Mouse (Mus musculus): ENCODE results near the gene Dll1. TPM values are rescaled to one million over a fixed set of nuclear protein-coding genes. Genes with fewer than 3 reads are reported as not detected.
A peak's percentile ranks its signal among the peaks of the same experiment; 100 is the strongest.

Dll1 gene
- 10 to 100 TPM in 1 of 2 experiments, 1 to 10 TPM in 1; 8.8 to 14.0 TPM for total RNA-seq (2021)
- long read RNA-seq, experiment 1, transcript Dll1-201 (11 exons, 3,581 nt) = major isoform, 6 of 13 reads
- long read RNA-seq, experiment 1, partial matches to known transcripts = 5 of 13 reads
- long read RNA-seq, experiment 1, other reads (novel, unspliced or antisense) = 2 of 13 reads
- long read RNA-seq, experiment 2, transcript Dll1-201 (11 exons, 3,581 nt) = major isoform, 6 of 11 reads
- long read RNA-seq, experiment 2, partial matches to known transcripts = 5 of 11 reads
- long read RNA-seq, experiment 2, other reads (novel, unspliced or antisense) = 0 of 11 reads

DNA sequence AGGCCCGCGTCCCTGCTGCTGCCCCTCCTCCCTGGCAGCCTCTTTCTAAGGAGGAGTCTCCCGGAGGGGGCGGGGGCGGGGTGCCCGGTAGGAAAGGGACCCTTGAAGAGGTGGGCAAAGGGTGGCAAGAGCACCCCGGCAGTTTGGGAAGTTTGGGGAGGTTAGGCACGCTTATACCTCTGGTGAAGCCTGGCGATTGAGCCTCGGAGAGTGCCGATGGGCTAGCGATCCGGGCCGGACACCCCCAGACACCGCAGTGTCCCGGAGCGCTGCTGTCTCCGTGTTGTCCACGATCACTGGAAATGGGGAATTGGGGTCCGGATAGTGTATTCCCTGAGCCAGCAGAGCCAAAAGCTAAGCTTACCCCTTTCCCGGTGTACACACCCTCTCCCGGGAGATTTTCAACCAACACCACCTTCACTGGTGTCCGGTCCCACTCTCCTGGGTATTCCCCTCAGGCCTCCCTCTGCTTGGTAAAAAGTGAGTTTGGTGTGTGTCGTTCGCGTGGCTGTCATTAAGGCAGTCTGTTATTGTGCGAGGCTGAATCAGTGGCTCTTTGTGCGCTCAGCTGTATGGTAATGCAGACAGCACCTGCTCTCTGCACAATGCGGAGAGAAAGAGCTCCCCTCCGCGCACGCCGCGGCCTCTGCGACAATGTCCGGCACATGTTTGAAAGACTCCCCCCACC lies at the start of gene Dll1:
TSS of gene Dll1 (minus strand) at position 379 of the 688 bp plus-strand sequence.
- H3K27ac ChIP-seq = peak within 1 kb of the TSS; percentile 94
- TF ChIP-seq CTCF (conservative IDR thresholded peaks at IDR 0.05) = no peak; the same call in 1 of the 2 replicates
- peak within 1 kb of the TSS; percentile 88 for H3K4me3 ChIP-seq
- DNase-seq (ENCODE audit: low spot score in 2 of 2) = no peak

GRCm38 (mm10) chr17:15425931-15426330 lies 49.3 kb upstream of the Dll1 start:
- no peak for TF ChIP-seq CTCF (conservative IDR thresholded peaks at IDR 0.05)
- Histone ChIP-seq H3K27ac (no peak overlapping the region), H3K4me3 (no peak overlapping the region)
- DNase-seq (ENCODE audit: low spot score in 2 of 2) = no peak

DNA sequence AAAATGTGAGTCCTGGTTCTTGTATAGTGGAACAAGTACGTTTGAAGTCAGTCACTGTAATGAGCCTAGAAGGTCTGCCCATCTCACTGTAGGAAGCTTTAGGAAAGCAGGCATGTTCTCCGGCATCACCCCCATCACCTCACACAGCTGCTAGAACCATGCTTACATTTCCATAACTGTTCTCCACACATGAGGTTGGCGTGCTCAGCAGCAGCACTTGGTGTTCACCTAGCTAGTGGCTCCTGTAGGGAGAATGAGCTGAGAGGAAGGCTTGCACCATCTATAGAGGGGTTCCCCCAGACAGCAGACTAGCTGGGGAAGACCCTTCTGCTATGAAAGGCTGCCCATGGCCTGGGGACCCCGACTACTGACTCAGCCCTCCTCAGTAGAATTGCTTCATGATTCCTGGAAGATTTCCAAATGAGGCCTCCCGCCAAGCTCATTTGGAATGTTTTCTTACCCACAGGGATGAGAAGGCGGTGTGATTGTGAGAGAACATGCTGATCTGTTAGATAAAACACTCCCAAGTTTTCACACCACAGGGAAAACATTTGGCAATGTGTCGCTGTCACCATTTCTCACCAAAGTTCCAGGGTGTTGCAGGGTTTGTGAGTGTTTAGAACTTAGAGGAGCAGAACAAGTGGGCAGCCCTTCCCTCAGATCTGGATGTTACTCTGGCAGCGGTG lies 46.6 kb upstream of the Dll1 start:
- Histone ChIP-seq H3K27ac (peak overlapping the region; percentile 54; the same call in 1 of the 2 replicates), H3K4me3 (no peak overlapping the region)
- no peak for TF ChIP-seq CTCF (conservative IDR thresholded peaks at IDR 0.05)
- peak; percentile 70 to 81 for DNase-seq (ENCODE audit: low spot score in 2 of 2)

DNA sequence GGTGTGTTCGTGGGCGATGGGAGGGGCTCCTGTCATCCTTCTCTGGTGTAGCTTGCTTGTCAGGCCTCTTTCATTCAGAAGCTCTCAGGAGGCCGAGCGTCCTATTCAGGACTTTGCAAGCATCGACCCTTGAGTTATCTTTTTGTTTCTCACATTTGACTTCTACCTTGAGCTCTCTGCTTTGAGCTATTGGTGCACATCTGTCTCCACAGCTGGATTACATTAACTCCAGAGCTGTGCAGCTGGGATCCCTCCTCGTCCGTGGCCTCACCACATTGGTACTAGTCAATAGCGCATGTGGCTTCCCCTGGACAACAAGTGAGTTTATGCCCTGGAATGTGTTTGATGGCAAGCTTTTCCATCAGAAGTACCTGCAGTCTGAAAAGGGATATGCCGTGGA lies 46.0 kb upstream of the Dll1 start:
- no peak for DNase-seq (ENCODE audit: low spot score in 2 of 2)
- H3K27ac ChIP-seq = peak overlapping the region; percentile 51; the same call in 1 of the 2 replicates
- no peak overlapping the region for H3K4me3 ChIP-seq
- TF ChIP-seq CTCF (conservative IDR thresholded peaks at IDR 0.05) = no peak

GRCm38 (mm10) chr17:15421446-15421845 lies 44.8 kb upstream of the Dll1 start:
- H3K27ac ChIP-seq = no peak overlapping the region
- no peak for DNase-seq (ENCODE audit: low spot score in 2 of 2)
- no peak for TF ChIP-seq CTCF (conservative IDR thresholded peaks at IDR 0.05)
- H3K4me3 ChIP-seq = no peak overlapping the region

DNA sequence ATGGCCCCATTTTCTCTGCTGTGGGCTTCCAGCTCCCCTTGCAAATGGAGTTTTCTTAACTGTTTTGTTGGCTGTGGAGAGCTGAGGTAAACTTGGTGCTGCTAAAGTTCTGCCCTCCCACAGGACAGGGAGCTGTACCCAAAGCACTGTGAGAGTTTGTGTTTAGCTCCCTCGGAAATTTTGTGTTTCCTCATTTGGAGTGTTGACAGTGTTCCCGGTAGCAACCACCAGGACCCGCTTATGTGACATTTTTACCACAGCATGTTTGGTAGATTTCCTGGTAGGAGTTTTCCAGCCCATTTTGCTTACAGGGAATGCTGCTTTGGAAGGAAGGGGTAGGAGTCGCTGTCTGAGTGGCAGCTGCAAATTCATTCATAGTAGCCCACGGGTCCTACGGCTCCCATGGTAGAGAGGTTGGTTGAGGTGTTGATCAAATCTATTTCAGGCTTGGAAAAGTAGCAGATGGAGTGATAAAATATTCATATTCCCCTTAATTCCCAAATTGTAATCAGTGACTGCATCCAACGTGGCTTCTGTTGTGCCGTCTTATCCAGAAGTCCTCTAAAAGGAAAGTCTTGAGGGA lies 43.4 kb upstream of the Dll1 start:
- TF ChIP-seq CTCF (conservative IDR thresholded peaks at IDR 0.05) = peak; percentile 33
- no peak overlapping the region for H3K4me3 ChIP-seq
- DNase-seq (ENCODE audit: low spot score in 2 of 2) = peak; percentile 25 to 32
- H3K27ac ChIP-seq = no peak overlapping the region

DNA sequence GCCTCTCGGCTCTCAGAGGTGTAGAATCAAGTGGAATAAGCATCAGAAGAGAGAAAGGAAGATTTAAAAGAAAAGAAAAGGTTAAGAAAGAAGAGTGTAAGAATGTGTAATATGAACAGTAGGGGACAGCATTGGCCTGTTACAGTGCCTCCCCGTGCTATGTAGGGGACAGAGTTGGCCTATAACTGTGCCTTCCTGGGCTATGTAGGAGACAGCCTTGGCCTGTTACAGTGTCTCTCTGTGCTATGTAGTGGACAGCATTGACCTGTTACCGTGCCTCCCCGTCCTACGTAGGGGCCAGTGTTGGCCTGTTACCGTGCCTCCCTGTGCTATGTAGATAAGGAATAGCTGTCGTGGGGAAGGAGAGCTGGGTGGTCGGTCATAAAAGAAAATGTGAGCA lies 42.9 kb upstream of the Dll1 start:
- peak; percentile 55 for TF ChIP-seq CTCF (conservative IDR thresholded peaks at IDR 0.05)
- Histone ChIP-seq H3K4me3 (no peak overlapping the region), H3K27ac (no peak overlapping the region)
- DNase-seq (ENCODE audit: low spot score in 2 of 2) = no peak

DNA sequence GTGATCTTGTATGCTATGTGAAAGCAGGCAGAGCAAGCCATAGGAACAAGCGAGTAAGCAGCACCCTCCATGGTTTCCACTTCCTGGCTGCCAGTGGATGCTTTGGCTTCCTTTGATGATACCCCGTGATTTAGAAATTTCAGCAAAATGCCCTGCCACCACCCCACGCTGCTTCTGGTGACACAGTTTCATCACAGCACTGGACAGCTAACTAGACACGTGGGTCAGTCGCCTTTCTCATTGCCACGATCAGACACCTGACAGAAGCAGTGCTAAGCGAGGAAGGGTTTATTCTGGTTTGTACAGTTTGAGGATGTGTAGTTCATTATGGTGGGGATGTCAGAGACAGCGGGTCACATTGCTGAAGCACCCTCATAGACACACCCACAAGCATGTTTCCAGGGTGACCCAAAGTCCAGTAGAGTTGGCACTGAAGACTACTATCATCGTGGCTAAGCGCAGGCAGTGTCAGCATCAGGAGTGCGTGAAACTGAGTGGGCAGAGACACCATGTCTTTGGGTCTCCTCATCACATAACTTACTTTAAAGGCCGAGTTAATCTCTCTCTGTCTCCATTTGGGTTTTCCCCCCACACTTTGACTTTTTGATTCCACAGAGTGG lies 40.0 kb upstream of the Dll1 start:
- TF ChIP-seq CTCF (conservative IDR thresholded peaks at IDR 0.05) = no peak
- H3K4me3 ChIP-seq = no peak overlapping the region
- DNase-seq (ENCODE audit: low spot score in 2 of 2) = no peak
- no peak overlapping the region for H3K27ac ChIP-seq

- no peak for DNase-seq (ENCODE audit: low spot score in 2 of 2)
- no peak overlapping the region for H3K27ac ChIP-seq
- H3K4me3 ChIP-seq = no peak overlapping the region
- TF ChIP-seq CTCF (conservative IDR thresholded peaks at IDR 0.05) = no peak
These were observed 34.2 kb upstream of the Dll1 start for GRCm38 (mm10) chr17:15410861-15411260.

DNA sequence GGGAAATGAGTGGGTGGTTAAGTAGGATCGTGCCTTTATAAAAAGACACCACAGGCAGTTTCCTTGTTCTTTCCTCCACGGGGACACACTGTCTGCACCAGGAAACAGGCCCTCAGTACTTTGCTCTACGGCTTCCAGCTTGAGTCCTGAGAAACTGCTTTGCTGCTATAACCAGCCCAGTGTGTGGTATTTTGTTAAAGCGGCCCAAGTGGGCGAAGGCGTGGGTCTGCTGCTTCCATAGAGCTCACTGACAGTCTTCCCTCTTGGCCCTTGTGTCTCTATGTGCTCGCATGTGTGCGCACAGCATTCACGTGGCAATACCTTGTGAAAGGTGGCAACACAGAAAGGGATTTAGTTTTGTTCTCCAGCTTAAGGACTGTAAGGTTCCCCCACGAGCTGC lies 32.6 kb upstream of the Dll1 start:
- no peak for TF ChIP-seq CTCF (conservative IDR thresholded peaks at IDR 0.05)
- H3K27ac ChIP-seq = no peak overlapping the region
- DNase-seq (ENCODE audit: low spot score in 2 of 2) = no peak
- no peak overlapping the region for H3K4me3 ChIP-seq

DNA sequence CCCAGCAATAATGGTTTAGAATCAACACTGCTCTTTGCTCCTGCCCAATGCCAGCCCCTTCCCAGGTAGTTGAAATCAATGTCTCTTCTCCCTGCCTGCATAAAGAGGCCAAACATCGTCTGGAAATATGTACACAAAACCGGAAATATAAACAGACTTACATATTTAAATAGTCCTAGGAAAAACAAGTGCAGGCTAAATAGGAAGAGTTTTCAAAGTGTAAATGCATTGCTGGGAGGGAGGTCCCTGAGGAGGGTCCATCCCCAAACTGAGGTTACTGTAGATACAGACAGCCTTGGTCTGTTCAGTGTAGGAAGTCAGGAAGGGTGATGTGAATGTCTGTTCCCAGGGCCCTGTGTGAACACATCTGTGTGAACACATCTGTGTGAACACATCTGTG lies 29.9 kb upstream of the Dll1 start:
- Histone ChIP-seq H3K4me3 (no peak overlapping the region), H3K27ac (no peak overlapping the region)
- no peak for TF ChIP-seq CTCF (conservative IDR thresholded peaks at IDR 0.05)
- DNase-seq (ENCODE audit: low spot score in 2 of 2) = no peak

DNA sequence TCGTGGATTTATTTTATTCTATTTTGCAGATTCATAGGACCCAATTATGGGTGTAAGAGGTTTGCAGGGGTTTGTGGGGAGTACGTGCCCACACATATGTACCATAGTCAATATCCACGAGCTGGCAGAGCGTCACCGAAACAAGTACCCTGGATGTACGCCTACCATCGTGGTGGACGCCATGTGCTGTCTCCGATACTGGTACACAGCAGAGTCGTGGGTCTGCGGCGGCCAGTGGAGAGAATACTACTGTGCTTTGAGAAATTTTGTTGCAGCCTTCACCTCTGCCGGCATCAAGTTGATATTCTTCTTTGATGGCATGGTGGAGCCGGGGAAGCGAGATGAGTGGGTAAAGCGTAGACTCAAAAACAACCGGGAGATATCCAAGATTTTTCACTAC lies 25.0 kb upstream of the Dll1 start:
- no peak overlapping the region for H3K4me3 ChIP-seq
- no peak for DNase-seq (ENCODE audit: low spot score in 2 of 2)
- no peak for TF ChIP-seq CTCF (conservative IDR thresholded peaks at IDR 0.05)
- no peak overlapping the region for H3K27ac ChIP-seq

Measured in layer of hippocampus, adult 2 months (tissue).